Mouse (Mus musculus): ENCODE data around the gene Cdca3.
"Not testable (repeated sequence)": the region's sequence is repeated elsewhere in the genome, so short reads cannot be mapped to it uniquely, and the experiment has no call there.

The Cdca3 gene

DNA sequence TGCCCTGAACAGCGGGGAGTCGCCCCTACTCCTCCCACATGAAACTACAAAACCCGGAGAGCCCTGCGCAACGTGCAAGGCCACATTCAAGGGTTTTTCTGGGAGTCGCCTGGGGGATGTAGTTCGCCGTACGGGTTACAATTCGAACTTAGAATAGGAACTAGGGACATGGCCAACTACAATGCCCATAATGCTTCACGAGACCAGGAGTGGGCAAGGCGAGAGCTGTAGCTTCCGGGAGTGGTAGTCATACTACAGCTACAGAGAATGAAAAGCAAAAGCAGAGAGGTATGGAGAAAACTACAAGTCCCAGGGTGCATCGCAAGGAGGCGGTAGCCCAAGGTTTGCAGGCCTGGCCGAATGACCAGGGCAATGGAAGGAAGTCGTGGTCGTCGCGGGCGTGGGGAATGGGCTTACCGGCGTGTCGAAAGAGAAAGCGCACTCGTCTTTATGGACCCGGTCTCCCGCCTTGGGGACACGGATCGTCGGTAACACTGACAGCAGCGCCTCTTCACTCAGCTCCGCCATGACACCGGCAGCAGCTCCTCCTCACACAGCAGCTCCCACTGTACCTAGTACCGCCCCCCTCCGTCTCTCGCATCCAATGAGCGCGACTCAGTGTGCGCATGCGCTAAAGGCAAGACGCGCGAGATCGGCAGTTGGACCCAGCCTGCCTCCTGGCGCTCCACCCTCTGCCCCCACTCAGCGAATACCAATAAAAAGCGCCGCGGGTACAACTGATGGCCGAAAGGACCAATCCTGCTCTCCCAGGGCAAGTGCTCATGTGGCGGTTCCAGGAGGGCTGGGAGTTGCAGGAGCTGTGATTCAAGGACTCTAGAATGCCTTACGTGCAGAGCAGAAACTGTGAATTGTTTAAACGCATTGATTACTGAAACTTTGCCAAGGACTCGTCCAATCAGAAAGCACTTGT, at the start of gene Cdca3, which contains the start of gene Usp5:
Cdca3 (plus strand) TSS at position 680 of the 931 bp plus-strand sequence.
Usp5 (minus strand) TSS at position 617 of the 931 bp plus-strand sequence.
- DNase-seq (ENCODE audit: low spot score) = peak; percentile 98

DNA sequence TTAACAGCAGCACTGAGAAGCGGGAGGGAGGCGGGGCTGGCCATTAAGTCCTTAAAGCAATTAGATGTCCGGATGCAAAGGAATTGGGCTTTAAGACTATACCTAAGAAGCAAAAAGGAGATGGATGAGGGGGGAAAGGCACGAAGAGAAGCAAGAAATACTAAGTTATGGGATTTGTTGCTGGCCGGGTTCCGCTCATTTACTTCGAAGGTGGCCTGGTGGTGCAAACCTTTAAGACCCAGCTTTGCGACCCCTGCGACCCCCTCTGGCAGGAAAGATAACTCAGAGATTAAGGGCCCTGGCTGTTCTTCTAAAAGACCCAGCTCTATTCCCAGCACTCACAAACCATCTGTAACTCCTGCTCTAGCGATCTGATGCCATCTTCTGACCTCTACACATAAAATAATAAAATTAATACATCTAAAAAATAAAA, 49.3 kb upstream of the Cdca3 start:
- DNase-seq (ENCODE audit: low spot score) = no peak

DNA sequence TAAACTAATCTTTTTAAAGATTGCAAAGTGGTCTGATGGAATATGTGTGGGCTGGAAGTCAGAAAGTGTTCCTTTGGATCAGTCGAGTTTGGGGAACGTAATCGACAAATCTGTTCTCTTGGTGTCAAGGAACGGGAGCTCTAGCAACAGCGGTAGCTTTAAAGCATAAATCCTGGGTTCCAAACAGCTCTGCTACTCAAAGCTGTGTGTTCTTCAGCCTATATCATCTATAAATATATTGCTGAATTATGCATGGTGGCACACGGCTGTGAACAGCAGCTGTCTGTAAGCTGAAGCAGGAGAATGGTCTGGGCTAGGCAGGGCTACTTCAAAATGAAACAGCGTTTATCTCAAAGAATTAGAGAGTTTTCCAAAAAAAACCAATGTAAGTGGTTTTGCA, 48.4 kb upstream of the Cdca3 start:
- no peak for DNase-seq (ENCODE audit: low spot score)

DNA sequence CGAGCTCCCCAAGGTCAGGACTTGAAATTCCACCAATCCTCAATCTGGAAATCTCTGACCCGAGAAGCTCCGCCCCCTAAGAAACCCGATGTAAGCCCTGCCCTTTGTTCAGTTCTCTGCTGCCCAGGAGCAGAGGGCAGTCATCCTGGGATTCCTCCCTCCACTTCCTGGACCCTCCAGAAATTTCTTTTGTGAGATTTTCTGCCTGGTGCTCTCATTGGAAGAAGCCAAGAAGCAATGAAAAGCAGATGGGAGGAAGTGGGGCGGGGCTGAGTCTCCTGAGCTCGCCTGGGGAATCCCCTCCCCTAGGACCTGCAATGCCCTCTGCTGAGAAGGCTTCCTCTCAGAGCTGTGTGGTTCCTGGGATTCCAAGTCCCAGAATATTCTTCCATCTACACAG, 46.9 kb upstream of the Cdca3 start:
- DNase-seq (ENCODE audit: low spot score) = no peak

DNA sequence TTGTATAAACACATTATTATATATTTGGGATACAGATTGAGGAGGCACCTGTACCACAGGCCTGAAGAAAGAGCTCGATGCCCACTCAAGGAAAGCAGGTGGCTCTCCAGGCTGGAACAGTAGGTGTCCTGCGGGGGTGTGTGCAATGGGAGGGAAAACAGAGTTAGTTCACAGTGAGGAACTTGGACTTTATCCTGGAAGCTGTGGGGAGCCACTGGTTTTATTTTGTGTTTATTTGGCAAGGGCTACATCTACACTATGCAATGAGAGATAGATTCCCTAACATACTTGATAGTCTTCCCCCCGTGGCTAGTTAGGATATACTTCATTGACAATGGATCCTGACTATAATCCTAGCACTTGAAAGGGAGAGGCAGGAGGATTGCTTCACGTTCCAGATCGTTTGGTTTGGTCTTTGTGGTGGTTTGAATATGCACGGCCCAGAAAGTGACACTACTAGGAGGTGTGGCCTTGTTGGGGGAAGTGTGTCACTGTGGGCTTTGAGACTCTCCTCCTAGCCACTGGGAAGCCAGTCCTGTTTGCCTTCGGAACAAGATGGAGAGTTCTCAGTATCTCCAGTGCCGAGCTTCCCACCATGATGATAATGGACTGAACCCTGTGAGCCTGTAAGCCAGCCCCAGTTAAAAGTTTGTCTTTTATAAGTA, 42.5 kb upstream of the Cdca3 start:
- no peak for DNase-seq (ENCODE audit: low spot score)

DNA sequence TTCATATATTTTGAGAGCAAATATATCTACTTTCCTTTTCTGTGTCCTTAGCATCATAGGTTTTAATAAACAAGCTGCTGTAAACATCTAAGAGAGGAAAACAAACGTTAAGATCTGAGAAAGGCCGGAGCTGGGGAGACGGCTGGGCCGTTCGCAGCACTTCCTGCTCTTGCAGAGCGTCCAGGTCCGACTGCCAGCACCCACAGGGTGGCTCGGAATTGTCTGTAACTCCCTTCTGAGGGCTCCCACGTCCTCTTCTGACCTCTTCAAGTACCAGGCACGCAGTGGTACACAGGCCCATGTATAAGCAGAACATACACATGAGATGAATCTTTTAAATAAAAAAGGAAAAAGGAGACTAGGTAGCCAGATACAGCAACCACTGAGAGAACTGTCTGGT, 41.6 kb upstream of the Cdca3 start:
- no peak for DNase-seq (ENCODE audit: low spot score)

DNA sequence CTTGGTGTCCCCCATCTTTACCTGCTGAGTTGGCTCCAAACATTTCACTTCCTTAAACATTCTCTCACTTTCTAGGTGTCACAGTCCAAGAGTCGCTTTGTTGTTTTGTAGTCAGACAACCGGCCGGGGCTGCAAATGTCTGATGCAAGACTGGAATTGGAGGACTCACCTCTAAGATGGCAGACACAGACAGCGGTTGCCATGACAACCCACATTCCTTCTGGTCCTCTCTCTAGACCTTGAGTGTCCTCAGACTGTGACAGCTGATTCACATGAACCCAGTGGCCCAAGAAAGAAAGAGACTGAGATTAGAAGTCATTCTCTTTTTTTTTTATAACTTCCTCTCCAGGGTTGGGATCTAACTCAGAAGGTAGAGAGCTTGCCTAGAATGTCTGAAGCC, 39.8 kb upstream of the Cdca3 start:
- no peak for DNase-seq (ENCODE audit: low spot score)

DNA sequence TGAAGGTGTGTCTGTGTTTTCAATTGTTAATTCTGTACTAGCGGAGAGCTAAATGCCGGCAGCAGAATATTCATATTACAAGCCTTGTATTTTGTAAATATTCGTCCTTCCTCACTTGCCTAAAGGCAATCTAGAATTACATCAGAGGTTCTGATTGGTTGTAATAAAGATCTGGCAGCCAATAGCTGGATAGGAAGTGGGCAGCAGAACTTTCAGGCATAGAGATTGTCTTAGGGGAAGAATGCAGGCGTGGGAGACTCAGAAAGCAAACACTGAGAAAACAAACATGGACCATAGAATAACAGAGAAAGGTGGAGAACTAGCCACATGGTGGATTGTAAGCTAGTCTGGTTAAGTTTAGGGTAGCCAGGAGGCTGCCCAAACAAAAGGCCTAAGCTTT, 39.2 kb upstream of the Cdca3 start:
- no peak for DNase-seq (ENCODE audit: low spot score)

DNA sequence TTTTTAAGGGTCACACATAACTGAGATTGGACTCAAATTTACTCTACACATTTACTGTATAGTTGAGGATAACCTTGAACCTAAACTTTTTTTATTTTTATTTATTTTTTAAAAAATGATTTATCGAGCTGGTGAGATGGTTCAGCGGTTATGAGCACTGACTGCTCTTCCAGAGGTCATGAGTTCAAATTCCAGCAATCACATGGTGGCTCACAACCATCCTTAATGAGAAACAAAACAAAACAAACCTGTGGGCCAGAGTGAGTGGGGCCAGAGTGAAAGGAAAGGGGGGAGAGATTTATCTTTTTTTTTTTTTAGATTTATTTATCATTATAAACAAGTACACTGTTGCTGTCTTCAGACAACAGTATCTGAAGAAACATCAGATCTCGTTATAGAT, 37.4 kb upstream of the Cdca3 start:
- DNase-seq (ENCODE audit: low spot score) = no peak

DNA sequence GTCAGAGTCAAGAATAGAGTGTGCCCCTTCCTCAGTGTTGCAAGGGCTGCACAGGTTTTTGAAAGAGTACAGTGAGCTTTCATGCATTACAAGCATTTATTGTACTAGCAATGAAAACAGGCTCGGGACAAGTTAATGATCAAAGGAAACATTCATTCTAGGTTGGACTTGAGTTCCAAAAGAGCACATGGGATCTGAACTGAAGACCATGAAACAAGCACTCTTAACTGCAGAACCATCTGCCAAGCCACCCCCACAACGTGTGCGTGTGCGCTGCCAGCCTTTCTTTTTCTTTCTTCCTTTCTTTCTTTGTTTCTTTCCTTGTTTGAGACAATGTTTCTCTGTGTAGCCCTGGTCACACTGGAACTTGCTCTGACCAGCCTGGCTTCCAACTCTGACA, 33.6 kb upstream of the Cdca3 start:
- DNase-seq (ENCODE audit: low spot score) = no peak

DNA sequence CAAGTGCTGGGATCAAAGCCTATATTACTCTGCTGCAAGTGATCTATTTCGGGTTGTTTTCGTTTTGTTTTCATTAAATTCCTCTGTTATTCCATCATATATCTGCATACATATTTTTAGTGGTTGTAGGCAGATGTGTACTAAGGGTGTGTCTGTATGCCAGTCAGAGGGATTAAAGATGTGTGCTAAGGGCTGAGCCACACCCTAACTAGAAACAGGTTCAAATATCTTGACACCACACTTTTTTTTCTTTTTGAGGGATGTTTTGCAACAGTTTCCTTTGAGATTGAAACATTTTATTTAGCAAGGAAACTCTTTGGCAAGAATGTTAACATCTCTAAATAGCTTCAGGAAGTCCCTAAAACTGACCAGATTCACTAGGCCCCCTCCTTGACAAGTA, 33.1 kb upstream of the Cdca3 start:
- no peak for DNase-seq (ENCODE audit: low spot score)

DNA sequence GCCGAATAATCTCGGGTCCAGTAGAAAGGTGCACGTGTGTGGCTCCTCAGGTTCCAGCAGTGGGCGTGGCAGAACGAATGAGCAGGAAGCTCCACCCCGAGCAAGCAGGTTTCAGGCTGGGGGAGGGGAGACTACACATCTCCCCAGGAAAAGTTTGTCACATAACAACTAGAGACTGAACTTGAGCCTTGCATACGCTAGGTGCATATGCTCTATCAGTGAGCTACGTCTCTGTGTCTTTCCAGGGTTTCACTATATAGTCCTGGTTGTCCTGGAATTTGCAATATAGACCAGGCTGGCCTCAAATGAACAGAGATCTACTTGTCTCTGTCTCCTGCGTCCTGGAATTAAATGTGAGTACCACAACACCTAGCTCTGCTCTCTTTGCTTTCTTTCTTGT, 26.9 kb upstream of the Cdca3 start:
- DNase-seq (ENCODE audit: low spot score) = not testable (repeated sequence)

DNA sequence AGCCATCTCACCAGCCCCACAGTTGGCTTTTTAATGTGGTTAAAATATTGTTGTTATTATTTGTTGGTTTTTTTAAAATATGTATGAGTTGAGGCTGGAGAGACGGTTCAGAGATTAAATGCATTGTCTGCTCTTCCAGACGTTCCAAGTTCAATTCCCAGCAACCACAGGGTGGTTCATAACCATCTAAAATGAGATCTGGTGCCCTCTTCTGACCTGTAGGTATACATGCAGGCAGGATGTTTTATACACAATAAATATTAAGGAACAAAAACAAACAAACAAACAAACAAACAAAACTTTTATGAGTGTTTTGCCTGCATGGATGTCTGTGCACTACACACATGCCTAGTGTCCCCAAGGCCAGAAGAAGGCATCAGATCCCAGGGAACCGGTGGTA, 26.3 kb upstream of the Cdca3 start:
- no peak for DNase-seq (ENCODE audit: low spot score)

DNA sequence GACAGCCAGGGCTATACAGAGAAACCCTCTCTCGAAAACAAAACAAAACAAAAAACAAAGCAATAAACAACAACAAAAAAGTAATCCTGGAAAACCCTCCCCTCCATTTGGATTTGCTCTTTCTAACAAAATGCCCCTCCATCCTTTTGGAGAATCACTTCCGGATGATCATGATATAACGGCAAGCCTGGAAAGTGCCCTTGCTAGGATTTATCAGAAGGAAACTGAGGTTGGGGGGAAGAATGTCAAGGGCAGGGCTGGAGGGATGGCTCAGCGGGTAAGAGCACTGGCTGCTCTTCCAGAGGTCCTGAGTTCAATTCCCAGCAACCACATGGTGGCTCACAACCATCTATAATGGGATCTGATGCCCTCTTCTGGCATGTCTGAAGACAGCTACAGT, 25.7 kb upstream of the Cdca3 start:
- not testable (repeated sequence) for DNase-seq (ENCODE audit: low spot score)

DNA sequence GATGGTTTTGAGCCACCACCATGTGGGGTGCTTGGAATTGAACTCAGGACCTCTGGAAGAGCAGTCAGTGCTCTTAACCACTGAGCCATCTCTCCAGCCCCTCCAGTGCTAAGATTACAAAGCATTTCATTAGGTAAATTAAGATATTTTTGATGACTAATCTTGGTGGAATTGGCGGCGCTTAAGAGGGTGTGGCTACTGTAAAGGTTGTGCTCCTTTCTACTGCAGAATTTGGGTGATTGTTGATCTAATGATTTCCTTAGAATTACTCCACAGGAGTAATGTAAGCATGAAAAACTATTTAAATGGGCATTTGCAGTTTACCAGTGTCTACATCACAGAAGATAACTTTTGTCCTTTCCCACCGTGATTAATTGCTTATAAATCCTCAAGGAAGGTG, 25.0 kb upstream of the Cdca3 start:
- no peak for DNase-seq (ENCODE audit: low spot score)

DNA sequence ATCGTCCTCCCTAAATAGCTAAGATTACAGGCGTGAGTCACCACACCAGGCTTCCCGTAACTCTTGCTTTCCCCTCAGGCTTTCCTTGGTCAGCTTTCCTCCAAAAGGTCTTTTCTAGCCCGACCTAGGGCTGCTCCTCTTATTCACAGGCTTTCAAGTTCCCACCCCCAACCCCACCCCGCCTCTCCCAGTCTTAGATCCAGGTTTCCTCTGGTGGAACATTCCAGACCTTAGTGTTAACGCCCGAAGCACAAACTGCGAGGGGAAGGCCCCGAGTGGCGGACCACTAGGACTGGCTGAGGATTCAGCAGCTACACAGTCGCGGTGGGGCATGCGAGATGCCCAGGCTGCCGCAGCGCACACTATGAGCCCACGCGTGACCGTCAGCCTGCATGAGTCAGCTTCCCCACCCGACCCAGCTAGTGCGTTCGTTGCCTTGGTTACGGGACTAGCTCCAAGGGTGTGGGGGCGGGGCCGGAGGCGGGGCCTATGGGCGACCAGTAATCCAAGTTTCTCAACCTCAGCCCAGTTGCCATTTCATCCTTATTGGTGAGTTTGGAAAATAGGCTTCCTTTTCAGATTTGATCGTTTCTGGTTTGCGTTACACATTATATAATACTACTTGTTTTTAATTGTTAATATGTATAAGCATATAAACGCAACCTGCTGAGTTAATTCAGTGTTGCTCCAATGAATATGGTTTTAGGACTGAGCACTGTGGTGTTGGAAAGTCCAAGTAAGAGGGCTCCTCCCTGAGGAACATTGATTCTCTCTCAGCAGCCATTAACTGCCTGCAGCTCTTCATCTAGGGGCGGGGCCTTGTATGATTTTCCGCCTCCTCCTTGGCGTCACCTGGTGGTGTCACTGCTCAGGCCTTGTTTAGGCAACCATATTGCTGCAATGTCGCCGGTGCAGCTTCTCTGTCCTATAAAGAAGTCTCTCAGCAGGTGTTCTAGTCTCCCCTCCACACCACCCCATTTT, 23.7 kb upstream of the Cdca3 start:
- DNase-seq (ENCODE audit: low spot score) = peak; percentile 97

DNA sequence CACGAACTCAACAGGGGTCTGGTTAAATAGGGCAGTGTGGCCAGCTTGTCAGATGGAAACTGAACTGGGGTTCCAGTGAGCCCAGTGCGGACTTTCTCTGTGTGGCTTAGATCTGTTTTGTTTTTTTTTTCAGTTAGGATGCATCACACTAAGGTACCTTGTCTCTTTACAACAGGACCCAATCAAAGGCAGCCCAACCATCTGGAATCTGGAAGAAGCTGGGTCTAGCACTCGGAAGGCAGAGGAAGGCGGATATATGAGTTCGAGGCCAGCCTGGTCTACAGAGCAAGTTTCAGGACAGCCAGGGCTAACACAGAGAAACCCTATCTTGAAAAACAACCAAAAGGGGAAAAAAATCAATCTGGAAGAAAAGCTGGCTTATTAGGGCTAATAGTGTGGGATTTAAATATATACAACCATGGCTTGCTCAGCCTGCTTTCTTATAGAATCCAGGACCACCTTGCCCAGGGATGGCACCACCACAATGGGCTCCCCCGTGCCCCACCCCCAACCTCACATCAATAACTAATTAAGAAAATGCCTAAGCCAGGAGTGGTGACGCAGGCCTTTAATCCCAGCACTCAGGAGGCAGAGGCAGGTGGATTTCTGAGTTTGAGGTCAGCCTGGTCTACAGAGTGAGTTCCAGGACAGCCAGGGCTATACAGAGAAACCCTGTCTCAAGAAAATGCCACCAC, 22.8 kb upstream of the Cdca3 start:
- DNase-seq (ENCODE audit: low spot score) = no peak

DNA sequence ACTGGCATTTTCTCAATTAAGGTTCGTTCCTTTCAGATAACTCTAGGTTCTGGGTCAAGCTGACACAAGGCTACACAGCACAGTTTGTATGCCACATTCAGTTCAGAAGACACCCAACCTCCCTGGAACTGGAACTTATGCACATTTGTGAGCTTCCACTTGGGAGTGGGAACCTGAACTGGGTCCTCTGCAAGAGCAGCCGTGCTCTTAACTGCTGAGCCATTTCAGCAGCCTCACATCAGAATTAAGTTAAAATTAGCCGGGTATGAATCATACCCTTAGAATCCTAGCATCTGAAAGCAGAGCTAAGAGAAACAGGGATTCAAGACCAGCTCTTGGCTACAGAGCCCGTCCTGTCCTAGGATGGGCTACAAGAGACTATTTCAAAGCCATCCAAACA, 22.0 kb upstream of the Cdca3 start:
- no peak for DNase-seq (ENCODE audit: low spot score)

DNA sequence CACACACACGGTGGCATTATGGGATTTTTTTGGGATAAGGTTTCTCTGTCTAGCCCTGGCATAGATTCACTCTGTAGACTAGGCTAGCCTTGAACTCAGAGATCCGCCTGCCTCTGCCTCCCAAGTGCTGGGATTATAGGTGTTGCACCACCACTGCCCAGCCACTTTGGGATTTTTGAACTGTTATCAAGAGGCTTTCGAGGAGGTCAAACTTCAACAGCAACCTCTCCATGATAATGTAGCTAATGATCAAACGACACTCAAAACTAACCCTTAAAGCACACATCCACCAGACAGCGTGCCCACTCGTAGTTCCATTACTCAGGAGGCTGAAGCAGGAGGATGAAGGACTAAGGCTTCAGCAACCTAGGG, 21.4 kb upstream of the Cdca3 start:
- DNase-seq (ENCODE audit: low spot score) = no peak

DNA sequence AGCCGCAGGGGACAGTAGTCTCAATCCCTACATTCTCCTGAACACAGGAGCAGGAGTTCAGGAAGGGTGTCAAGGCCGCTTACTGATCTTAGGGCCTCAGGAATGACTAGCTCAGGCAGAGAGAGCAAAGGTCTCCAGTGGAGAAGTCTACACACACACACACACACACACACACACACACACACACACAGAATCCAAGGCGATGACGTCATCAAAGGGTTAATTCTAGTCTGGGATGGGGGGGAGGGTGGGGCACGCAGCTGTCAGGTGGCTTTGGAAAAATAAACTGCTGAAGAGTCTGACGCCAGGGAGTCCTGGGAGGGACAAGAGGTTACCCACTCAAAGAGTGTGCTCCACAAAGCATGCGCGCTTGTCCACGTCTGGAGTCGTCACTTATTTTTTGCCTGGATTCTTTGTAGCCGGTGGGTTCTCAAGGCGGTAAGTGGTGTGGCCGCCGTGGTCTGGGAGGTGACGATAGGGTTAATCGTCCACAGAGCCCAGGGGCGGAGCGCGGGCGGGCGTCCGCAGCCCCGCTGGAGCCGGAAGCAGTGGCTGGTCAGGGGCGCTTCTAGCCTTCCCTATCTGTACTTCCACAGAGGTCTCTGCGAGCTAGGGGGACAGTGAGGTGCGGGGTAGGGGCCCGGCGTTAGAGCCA, 20.9 kb upstream of the Cdca3 start, which contains the start of gene Spsb2:
Spsb2 (plus strand) TSS at position 304 of the 655 bp plus-strand sequence.
- peak; percentile 82 for DNase-seq (ENCODE audit: low spot score)

All from urinary bladder, postnatal 14 days (tissue).